Mouse (Mus musculus) CD4-positive, CD25-positive, alpha-beta regulatory T cell, adult 9 weeks (primary cell): ENCODE data around the gene Nxph1. TPM values are rescaled to one million over a fixed set of nuclear protein-coding genes. Genes with fewer than 3 reads are reported as not detected.

Experiments
- polyA plus RNA-seq: library from polyadenylated mRNA; unstranded; fragments of 100-300 nt; shearing (Covaris generic); gene quantifications from one replicate; pipeline ENCODE4 v1.2.1, GENCODE M21; 2017

The Nxph1 gene
- not detected for polyA plus RNA-seq

DNA sequence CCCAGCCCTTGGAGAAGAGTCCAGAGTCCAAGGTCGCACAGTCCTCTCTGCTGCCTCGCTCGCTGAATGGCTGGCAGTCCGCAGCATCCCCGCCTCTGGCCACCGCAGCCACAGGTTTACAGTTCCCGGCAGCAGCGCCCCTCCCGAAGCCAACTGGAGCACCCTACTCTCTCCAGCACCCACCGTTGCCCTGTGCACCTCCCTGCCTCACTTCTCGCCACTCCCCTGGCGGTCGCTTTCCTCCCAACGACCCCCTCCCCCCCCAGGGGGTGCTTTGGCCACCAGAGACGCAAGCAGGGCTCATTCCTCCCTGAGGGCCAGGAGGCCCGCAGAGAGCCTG is at the start of gene Nxph1:
TSS of gene Nxph1 (plus strand) at position 301 of the 340 bp plus-strand sequence.

Other genes starting within 250 kb of the Nxph1 start
- 4.5 TPM for gene Ica1, start 169.9 kb upstream of the Nxph1 start, polyA plus RNA-seq